Mouse (Mus musculus) ES-E14 (cell line): ENCODE results near the gene Foxo1.

ENCODE experiments used
- CHD2 ChIP-seq: IDR thresholded peaks from 2 replicates; pipeline ENCODE4 v1.6.1; 2014; ENCODE audit warnings: mild to moderate bottlenecking, low read depth, low read length, inconsistent platforms
- MAFK ChIP-seq: IDR thresholded peaks from 2 replicates; pipeline ENCODE4 v1.6.1; 2014; ENCODE audit warnings: mild to moderate bottlenecking, low read depth, low read length, inconsistent platforms; ENCODE audit not compliant: insufficient read depth
- ZNF384 ChIP-seq: IDR thresholded peaks from 2 replicates; pipeline ENCODE4 v1.6.1; 2012; ENCODE audit warnings: low read depth, low read length, inconsistent platforms

- no peak for TF ChIP-seq MAFK
- TF ChIP-seq CHD2, result no peak
- no peak for TF ChIP-seq ZNF384
These were observed 13.7 kb downstream of the Foxo1 start for GRCm38 (mm10) chr3:52281882-52282281.
